Mouse (Mus musculus): ENCODE measurements around the gene Sorl1.

Gene Sorl1

DNA sequence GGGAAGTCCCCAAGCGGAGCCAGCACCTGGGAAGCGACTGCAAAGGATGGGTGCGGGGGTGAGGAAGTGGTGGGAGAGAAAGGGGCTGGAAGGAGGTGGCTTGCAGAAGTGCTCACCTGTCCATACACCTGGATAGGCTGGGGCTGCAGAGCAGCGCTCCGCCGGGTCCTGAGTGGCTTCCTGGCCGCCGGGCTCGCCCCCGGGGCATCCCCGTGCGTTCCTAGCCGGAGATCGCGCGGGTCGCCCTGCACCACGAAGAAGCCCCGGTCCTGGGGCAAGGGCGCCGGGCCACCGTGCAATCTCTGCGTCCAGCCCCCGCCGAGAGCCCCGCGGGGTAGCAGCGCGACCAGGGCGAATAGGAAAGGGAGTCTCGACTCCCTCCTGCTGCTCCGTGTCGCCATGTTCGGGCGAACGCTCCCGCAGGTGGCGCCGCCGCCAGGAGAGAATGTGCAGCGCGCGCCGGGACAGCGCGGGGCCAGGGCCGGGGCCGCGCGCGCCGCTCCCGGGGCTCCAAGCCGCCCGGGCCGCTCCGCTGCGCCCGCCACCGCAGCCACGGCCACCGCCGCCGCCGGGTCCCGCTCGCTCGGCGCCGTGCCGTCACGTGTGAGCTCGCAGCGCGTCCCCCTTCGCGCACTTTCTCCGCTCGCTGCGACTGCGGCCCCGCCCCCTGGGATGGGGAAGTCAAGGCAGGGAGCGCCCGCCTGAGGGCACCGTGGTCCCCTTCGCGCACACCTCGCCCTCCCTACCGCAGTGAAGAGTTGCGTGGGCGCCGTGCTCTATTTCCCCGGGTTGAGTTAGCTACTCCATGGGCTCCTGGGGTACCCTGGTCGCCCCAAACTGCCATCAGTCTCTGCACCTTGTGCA is at the start of gene Sorl1:
TSS of gene Sorl1 (minus strand) at position 585 of the 864 bp plus-strand sequence.
- no peak for DNase-seq (ENCODE audit: low spot score)

DNA sequence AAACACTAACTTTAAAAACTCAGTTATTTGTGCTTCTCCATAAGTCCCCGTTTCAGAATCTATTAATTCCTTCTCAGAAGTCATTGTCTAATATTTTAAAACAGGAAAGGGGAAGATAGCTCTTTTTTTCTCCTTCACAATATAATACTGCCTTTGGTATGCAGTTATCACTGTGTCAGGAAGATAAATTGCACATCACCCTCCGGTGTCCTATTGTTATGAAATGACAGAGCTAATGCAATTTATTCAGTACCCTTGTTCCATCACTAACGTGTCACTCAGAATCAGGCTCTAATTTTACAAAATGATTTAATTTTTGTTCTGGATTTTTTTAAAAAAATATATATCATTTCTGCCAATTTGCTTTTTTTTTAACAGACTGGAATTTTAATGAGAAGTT is 49.7 kb upstream of the Sorl1 start:
- no peak for DNase-seq (ENCODE audit: low spot score)

DNA sequence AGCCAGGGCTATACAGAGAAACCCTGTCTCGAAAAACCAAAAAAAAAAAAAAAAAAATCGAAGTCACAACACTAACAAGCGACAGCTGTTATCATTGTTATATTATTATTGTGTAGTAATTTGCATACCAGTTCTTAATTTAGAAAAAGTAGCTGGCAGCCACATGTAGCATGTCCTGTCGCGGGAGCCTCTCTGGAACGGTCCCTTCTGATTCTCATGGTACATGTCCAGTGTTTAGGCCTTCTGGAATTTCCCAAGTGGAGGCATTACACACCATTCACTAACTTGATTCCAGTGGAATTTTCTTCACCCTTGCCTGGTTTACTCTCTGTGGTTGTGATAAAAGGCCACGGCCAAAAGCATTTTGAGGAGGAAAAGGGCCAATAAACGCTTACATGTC is 45.4 kb upstream of the Sorl1 start:
- DNase-seq (ENCODE audit: low spot score) = no peak

DNA sequence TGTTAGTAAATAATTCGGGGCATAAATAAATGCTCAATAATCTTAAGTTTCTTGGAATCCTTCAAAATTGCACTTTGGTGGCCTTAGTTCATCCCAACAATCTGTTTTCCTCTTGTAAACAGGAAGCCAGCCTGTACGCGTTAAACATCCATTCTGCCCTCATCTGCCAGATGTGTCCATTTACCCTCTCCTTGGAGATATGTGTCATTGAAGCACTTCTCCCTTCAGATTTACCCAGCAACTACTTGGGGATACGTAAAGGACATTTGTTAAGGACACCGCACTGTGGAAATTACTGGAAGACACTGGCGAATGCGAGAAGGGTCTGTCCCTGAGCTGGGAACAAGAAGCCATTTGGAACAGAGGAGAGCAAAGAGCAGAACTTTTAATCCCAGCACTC is 44.9 kb upstream of the Sorl1 start:
- DNase-seq (ENCODE audit: low spot score) = no peak

DNA sequence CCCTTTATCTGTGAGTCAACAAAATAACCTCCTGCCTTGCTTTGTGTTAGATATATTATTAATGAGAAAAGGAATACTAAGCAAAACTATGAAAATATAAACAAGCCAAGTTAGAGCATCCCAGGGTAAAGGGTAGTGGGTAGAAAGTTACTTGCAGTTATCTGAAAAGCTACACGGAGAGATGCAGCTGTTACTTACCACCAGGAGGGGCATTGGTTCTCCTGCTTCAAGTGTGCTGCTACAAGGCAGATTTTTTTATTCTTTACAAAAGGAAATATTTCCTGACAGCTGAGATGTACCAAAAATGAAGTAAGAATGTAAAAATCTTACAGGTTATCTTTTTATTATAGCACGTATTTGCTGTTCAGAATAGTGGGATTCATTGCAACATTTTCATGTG is 40.8 kb upstream of the Sorl1 start:
- no peak for DNase-seq (ENCODE audit: low spot score)

DNA sequence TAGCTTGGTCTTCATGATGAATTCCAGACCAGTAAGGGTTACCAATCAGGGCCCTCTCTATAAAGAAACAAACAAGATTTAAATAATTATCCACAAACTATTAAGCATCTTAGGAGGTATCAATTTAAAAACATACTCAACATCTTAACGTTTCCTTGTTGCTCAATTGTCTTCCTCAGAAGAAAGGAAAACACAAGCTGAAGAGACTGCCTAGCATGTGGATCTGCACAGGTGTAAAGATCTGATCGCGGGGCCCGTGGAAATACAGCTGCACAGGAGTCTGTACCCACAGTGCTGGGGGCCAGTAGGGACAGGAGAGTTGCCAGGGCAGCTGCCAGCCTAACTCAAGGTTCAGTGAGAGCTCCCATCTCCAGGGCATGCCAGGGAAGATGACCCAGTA is 38.9 kb upstream of the Sorl1 start:
- DNase-seq (ENCODE audit: low spot score) = no peak

DNA sequence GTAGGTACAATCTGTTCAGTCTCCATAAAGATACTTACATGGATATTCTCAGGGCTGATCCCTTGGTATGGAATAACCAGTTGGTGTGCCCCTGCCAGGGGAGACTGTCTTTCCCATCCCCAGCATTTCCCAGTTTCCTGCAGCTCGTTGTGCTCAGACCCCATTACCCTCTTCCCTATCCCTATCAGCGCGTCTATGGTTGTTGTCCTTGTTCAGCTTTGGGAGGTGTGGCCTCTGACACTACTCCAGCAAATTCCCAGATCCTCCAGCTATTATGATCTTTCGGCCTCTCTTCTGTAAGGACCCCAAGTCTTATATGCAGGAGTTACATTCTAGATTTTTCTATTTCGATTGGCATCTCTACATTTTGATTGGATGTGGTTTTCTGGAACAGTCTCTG is 35.3 kb upstream of the Sorl1 start:
- DNase-seq (ENCODE audit: low spot score) = no peak

DNA sequence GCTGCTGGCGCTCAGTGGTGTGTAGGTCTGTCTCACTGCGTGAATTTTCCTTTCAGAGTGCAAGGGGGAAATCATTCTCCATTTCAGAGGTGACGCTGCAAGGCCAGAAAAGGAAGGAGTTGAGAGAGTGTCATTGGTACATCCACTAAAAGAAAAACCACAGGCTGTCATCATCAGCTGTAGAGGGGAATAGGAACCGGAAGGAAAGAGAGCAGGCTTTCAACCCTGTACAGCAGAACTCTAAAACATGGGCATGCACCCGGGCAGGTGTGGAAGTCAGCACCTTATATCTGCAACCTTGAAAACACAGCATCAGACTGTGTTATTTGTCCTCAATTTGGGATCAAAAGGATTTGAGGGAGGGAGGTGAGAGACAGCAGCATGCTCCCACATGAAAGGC is 34.6 kb upstream of the Sorl1 start:
- DNase-seq (ENCODE audit: low spot score) = no peak

DNA sequence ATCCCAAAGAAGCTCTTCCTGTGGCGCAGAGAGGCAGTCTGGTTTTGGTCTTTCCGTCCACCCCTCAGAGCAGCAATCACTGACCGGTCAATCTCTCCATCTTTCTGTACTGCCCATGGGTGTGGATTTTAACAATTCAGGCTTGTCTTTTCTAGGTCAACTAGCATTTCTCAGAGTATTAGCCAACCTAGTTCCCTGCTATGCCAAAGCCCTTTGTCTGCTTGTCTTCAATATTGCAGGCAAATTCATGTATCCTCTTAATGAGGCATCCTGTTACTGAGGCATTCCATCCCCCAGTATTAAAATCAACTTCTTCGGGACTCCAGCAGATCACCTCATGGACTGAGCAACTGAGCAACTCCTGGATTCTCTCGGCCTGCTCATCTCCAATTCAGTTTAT is 33.9 kb upstream of the Sorl1 start:
- no peak for DNase-seq (ENCODE audit: low spot score)

DNA sequence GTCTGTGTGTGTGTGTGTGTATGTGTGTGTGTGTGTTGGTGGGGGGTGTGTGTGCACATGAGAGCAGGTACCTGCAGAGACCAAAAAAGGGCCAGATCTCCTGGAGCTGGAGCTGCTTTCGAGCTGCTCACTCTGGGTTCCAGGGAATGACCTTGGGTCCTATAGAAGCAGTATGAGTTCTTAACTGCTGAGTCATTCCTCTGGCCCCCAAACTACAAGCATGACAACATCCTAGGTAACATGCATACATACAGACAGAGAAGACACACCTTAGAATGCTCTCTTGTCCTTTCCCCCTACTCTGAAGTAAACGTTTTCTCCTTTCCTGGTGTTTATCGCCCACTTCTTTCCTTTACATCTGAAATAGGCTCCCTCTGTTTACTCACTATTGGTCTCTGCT is 32.5 kb upstream of the Sorl1 start:
- no peak for DNase-seq (ENCODE audit: low spot score)

DNA sequence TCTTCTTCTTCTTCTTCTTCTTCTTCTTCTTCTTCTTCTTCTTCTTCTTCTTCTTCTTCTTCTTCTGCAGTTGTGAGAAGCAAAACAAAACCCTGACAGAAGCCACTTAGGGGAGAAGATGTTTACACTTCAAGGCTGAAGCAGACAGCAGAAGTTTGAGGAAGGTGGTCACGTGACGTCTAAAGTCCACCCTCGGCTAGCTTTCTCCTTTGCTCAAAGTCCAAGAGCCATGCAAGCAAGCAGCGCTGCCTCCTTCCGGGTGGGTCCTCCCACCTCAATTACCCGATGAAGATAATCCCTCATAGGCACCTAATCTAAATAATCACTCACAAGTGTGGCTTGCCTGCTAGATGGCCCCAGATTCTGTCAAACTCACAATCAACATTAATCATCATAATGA is 30.6 kb upstream of the Sorl1 start:
- DNase-seq (ENCODE audit: low spot score) = no peak

DNA sequence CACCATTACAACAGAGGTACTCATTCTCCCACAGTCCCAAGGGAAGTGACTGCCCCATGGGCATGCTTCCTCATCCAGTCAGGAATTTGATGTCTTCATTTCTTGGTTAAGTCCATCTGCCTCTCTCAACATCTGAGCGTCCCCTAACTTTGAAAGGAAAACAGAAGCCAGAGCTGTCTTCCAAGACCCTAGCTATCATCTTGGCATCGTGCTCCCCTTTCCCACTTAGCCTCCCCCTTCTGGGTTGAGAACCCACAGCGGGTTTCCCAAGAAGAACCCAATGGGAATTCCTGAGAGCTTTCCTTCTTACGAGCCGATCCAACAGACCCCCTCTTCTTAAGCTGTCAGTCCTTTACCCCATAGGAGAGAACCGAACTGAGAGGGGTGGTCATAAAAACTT is 24.7 kb upstream of the Sorl1 start:
- DNase-seq (ENCODE audit: low spot score) = no peak

DNA sequence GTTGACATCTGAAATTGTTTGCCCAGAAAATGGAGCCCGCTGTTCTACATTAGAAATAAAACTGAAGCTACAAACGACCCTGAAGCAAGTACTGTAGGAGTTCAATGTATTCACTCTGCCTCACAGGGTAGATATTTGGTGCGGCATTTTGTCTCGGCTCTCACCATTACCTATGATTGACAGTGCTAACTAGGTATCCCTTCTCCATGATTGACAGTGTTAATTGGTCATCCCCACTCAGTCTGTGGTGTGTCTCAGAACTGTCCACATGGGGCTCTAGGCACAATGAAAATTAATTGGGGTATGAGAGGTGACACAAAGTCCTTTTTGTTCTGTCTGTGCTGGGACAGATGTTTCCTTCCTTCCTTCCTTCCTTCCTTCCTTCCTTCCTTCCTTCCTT is 23.9 kb upstream of the Sorl1 start:
- DNase-seq (ENCODE audit: low spot score) = no peak

DNA sequence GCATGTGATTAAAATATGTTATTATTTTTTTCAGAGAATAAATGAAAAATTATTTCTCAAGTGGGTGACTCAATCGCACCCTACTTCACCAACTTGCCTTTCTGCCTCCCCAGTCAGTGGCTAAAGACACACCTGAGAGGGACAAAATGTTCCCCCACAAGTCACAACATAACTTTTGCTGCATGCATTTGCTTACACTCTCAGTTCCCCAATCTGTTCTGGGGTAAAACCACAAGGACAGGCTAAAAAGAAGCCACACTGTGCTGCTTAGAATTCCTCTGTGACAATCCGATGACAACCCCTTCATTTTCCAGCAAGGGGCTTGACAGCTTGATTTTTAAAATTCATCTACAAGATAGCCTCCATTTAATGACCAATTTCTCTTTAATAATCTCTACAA is 22.4 kb upstream of the Sorl1 start:
- no peak for DNase-seq (ENCODE audit: low spot score)

DNA sequence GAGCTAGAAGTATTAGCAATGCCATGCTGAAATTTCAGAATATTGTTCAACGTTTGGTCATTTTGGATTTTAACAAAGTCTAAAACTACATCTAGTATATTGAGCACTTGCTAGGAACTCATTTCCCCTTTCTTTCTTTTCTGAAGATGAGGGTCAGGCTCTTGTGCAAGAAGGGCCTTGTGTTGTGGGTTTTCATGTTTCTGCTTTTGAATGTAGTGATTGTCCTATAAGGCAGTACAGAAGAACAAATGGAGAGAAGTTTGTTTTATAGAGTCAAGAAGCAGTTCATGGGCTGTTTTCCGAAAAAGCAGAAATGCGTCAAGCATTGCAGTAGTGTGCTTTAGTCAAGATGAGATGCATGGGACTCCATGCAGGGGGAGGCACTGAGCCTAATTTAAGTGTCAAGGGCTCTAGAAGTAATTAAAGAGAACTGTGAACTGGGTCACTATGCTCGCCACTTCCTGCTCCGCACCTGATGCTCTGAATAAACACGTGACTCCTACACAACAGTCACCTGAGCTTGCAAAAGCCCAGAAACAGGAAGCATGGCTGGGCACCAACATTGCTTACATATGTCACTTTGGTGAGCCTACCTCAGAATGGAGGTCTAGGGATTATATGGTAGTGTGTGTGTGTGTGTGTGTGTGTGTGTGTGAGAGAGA is 17.6 kb upstream of the Sorl1 start:
- no peak for DNase-seq (ENCODE audit: low spot score)

DNA sequence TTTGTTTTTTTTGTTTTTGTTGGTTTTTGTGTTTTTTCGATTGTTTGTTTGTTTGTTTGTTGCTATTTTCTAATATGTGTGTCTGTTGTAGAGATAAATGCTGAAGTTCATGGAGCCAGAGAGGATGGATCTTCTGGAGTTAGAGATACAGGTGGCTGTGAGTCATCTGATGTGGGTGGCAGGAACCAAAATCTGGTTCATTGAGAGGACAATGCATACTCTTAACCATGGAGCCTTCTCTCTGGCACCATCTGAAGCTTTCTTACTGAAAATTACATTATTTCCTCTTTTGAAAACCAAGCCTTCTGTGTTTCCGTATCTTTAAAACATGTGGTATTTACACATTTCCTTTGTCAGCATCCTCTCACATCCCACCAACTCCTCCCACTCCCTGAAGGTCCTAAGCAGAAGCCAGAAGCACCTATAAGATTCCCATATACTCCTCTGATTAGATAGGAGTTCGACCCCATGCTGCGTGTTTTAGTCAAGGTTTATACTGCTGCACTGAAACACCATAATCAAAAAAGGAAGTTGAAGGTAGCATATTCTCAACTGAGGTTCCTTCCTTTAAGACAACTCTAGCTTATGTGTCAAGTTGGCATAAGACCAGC is 14.3 kb upstream of the Sorl1 start:
- no peak for DNase-seq (ENCODE audit: low spot score)

DNA sequence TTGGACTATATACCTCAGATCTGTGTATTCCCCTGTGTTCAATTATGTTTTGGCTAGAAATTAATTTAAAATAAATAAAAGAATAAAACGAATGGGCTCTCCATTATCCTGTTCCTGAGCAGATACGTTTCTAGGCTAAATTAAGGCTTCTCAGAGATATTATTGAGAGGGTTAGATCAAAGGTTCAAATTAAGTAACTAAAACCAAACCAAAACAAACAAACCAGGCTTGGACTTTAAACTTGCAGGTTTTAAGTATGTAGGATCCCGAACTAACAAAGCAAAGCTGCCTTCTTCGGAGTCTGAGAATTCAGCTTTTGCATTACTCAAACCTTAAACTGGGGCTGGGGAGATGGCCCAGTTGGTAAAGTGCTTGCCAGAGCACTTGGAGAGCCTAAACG is 13.5 kb upstream of the Sorl1 start:
- no peak for DNase-seq (ENCODE audit: low spot score)

DNA sequence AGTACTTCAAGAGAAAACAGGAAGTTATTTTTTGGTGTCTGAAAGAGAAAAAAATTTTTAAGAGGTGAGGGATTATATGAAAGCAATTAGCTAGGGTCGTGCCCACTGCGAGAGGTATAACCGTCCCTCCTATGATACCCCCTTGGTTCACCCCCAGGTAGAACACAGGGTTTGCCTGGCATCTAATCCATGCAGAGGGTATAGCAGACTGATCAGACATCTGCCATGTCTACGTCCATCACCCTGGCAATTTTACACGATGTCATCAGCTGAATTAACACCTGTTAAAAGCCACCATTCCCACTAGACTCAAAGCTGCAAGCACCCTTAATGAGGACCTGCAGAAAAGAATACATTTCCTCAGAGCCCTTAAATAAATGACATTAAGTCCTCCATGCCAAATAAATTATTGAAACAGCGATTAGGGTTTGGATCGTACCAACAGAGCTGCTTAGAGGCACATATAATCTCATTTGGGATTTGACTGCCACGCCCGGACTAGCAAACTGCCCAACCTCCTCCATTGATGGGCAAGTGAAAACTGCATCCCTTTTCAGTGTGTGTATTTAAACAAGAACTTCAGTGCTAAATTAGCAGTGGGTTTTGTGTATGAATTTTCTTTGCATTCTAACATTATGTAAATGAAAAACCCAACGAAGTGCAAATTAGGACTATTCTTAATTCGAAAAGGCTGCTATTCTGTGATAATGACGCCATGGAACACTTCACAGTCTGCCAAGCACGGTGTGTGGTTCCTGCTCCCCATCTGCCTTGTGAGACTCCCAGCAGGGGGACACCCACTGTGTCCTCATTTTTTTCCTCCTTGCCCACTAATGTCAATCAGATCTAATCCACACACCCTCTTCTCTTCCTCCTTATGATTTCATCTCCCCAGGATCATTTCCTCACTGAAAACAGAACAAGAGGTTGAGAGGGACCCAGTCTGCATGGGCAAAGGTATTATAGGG is 7.0 kb upstream of the Sorl1 start:
- no peak for DNase-seq (ENCODE audit: low spot score)

DNA sequence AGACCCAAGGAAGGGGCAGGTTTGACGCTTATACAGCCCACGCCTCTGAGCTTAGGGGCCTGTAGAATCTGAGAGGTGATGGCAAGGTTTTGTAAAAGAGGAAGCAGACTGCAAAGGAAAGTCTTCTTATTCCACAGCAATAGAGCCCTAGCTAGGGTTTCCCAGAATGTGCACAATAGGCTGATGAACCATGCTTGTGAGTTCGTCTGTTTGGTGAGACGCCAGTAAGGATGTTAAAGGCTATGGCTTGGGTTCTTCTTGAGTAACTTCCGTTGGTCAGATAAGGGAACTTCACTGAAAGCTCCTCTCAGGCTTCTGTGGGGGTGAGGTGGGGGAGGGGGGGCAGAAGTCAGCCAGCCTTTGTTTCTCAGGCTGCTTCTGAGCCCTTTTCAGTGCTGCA is 3.9 kb upstream of the Sorl1 start:
- DNase-seq (ENCODE audit: low spot score) = no peak

DNA sequence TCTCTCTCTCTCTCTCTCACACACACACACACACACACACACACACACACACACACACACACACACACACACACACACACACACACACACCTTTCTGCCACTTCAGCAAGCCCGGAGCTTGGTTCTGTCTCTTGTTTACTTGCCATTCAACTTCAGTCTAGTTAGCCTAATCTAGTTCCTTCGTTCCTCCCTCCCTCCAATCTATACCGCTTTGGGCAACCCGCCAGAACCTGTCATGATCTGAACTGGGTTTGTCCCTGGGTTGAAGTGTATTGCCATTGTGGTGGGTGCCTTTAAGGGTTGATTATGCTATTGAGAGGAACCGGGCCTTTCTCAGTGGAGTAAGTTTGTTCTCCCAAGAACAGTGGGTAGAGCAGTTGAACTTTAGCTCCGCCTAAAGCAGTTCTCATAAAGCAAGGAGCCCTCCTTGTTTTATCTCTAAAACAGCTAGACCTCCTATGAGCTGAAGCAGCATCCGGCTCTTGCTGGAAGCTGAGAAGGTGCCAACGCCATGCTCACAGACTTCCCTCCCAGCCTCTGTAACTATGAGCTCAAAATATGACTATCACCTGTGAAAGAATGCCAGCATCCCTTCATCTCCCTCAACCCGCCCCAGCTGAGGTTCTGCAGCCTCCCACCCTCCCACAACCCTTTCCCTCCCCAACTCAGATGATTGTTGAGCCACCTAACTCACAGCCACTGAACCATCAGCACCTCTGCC is 1.3 kb upstream of the Sorl1 start:
- DNase-seq (ENCODE audit: low spot score) = no peak

DNA sequence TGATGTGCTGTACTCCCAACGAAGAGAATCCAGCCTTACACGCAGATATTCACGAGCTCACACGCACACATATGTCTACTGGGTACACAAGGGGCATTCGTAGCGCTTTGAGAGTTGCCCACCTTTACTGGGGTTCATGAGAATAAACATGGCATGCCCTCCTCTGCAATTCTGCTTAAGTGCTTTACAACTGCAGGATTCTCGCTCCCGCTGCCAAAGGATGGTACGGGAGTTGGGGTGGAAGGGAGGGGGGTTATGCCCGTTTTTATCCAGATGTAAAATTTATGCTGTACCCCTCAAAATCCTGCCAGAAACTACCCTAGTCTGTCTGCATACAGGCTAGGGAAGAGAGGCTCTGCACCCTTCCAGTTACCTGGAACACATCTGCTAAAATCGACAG is 893 bp downstream of the Sorl1 start:
- DNase-seq (ENCODE audit: low spot score) = no peak

DNA sequence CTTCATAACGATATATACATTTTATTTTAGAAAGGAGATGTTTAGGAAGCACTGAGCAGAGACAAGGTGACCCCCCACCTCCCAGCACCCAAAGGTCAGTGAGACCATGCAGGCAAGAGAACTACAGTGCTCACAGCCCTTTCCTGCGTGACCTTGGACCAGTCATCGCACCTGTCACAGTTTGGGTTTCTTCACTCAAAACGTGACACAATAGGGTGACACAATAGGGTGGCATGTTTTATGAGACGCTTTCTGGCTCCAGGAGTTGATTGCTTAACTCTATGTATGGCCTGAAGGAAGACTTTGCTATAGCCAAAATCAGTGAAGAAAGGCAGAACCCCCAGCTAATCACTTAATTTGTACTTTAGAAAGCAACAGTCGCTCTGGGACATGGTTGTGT is 1.7 kb downstream of the Sorl1 start:
- no peak for DNase-seq (ENCODE audit: low spot score)

Measured in c-Kit-positive CD71-positive TER-119-positive erythroid progenitor cells, embryonic 14.5 days (primary cell).